Mouse (Mus musculus): ENCODE data around the gene Gm10220. TPM values are rescaled to one million over a fixed set of nuclear protein-coding genes. Genes with fewer than 3 reads are reported as not detected.

The Gm10220 gene
- polyA plus RNA-seq, 1 experiment: not detected

GRCm38 (mm10) chr5:26070716-26071115 lies 50.5 kb downstream of the Gm10220 start:
- Histone ChIP-seq H3ac (ENCODE audit: control insufficient read depth, insufficient read length) (no peak overlapping the region), H3K4me3 (no peak overlapping the region), H3K27me3 (ENCODE audit: control insufficient read depth, insufficient read depth, insufficient read length) (no peaks in the 10 kb centered on the region), H3K4me2 (ENCODE audit: low read depth) (no peak overlapping the region), H3K79me2 (ENCODE audit: control insufficient read depth, insufficient read depth) (no peaks in the 10 kb centered on the region), H3K36me3 (ENCODE audit: control insufficient read depth, insufficient read depth) (no peaks in the 10 kb centered on the region)
- no peak for TF ChIP-seq MAX (IDR thresholded peaks at IDR 0.05; ENCODE audit: low read depth)
- TF ChIP-seq SRF (IDR thresholded peaks at IDR 0.05; ENCODE audit: control insufficient read depth, insufficient read length, low read depth): no peak
- no peak for TF ChIP-seq TCF3 (IDR thresholded peaks at IDR 0.05; ENCODE audit: insufficient read length, low read depth)
- TF ChIP-seq TCF12 (IDR thresholded peaks at IDR 0.05; ENCODE audit: insufficient read depth, poor library complexity, severe bottlenecking): no peak
- TF ChIP-seq USF1 (IDR thresholded peaks at IDR 0.05; ENCODE audit: low read depth): no peak
- TF ChIP-seq MYOD1 (IDR thresholded peaks at IDR 0.05; ENCODE audit: control insufficient read depth in 1 of 3, insufficient read length in 2 of 3, low read depth in 2 of 3): no peak
- no peak for TF ChIP-seq POLR2A (IDR thresholded peaks at IDR 0.05; ENCODE audit: insufficient read length, low read depth)
- TF ChIP-seq E2F4 (IDR thresholded peaks at IDR 0.05; ENCODE audit: insufficient read depth): no peak
- no peak for TF ChIP-seq REST (IDR thresholded peaks at IDR 0.05; ENCODE audit: insufficient read depth, insufficient read length)
- no peak for TF ChIP-seq CEBPB (IDR thresholded peaks at IDR 0.05; ENCODE audit: insufficient read depth, poor library complexity, severe bottlenecking)
- no peak for TF ChIP-seq MYOG (IDR thresholded peaks at IDR 0.05; ENCODE audit: control insufficient read depth in 1 of 3, insufficient read depth in 1 of 3, insufficient read length in 2 of 3, low read depth in 2 of 3)
- no peak for TF ChIP-seq POLR2AphosphoS2 (IDR thresholded peaks at IDR 0.05; ENCODE audit: insufficient read length, low read depth)

Other genes with a start within 250 kb of the Gm10220 start
- not detected for gene Gm21663, start 179.0 kb downstream of the Gm10220 start, polyA plus RNA-seq (2012; fragmentation: generic; extraction: Trizol)
- not detected for gene Gm21671, start 167.0 kb downstream of the Gm10220 start, polyA plus RNA-seq (2012; fragmentation: generic; extraction: Trizol)
- not detected for gene Gm21680, start 148.8 kb downstream of the Gm10220 start, polyA plus RNA-seq (2012; fragmentation: generic; extraction: Trizol)
- gene Gm21698, start 132.8 kb downstream of the Gm10220 start, polyA plus RNA-seq (2012; fragmentation: generic; extraction: Trizol): not detected
- not detected for gene Gm1979, start 116.6 kb downstream of the Gm10220 start, polyA plus RNA-seq (2012; fragmentation: generic; extraction: Trizol)
- not detected for gene Gm5862, start 98.5 kb downstream of the Gm10220 start, polyA plus RNA-seq (2012; fragmentation: generic; extraction: Trizol)
- gene Speer4a, start 81.9 kb downstream of the Gm10220 start, polyA plus RNA-seq (2012; fragmentation: generic; extraction: Trizol): not detected
- gene Gm7347, start 62.8 kb downstream of the Gm10220 start, polyA plus RNA-seq (2012; fragmentation: generic; extraction: Trizol): not detected
- gene Gm10471, start 32.1 kb downstream of the Gm10220 start, polyA plus RNA-seq (2012; fragmentation: generic; extraction: Trizol): not detected
- gene 5031410I06Rik, start 16.1 kb downstream of the Gm10220 start, polyA plus RNA-seq (2012; fragmentation: generic; extraction: Trizol): not detected
- not detected for gene Gm7361, start 136.3 kb upstream of the Gm10220 start, polyA plus RNA-seq (2012; fragmentation: generic; extraction: Trizol)